Mouse (Mus musculus) kidney, postnatal 0 days (tissue): ENCODE data around the gene F930015N05Rik. TPM values are rescaled to one million over a fixed set of nuclear protein-coding genes. Genes with fewer than 3 reads are reported as not detected.

ENCODE experiments used
- ATAC-seq: fragments of 200-750 bp; cut with Nextera tagmentation; replicated peaks from 2 replicates; pipeline ENCODE4 v1.8.0; 2017; ENCODE audit warnings: low read depth, moderate number of reproducible peaks, moderate TSS enrichment, moderate library complexity; ENCODE audit not compliant: low FRiP score
- DNase-seq: peaks from one replicate; pipeline ENCODE4 v3.0.0-alpha.2; 2016; ENCODE audit warnings: low spot score
- H3K27ac ChIP-seq: fragments of 300-500 bp; sonication (generic); 2 replicates; pipeline ENCODE4 v1.5.1; 2014; ENCODE audit warnings: mild to moderate bottlenecking
- H3K27me3 ChIP-seq: fragments of 300-500 bp; sonication (generic); 2 replicates; pipeline ENCODE4 v1.6.1; 2014; ENCODE audit warnings: low read length, mixed read lengths; ENCODE audit not compliant: insufficient read depth
- H3K36me3 ChIP-seq: fragments of 300-500 bp; sonication (generic); 2 replicates; pipeline ENCODE4 v1.6.1; 2014; ENCODE audit warnings: low read length, mixed read lengths; ENCODE audit not compliant: insufficient read depth
- H3K4me1 ChIP-seq: fragments of 300-500 bp; sonication (generic); replicated peaks from 2 replicates; pipeline ENCODE4 v1.6.1; 2014; ENCODE audit warnings: antibody characterized with exemption, low read length, mixed read lengths; ENCODE audit not compliant: insufficient read depth
- H3K4me2 ChIP-seq: fragments of 300-500 bp; sonication (generic); 2 replicates; pipeline ENCODE4 v1.6.1; 2014; ENCODE audit warnings: mild to moderate bottlenecking, low read length, moderate library complexity, mixed read lengths
- H3K4me3 ChIP-seq: fragments of 300-500 bp; sonication (generic); replicated peaks from 2 replicates; pipeline ENCODE4 v1.5.1; 2014; ENCODE audit warnings: low read depth, low read length
- H3K9ac ChIP-seq: fragments of 300-500 bp; sonication (generic); 2 replicates; pipeline ENCODE4 v1.6.1; 2014; ENCODE audit warnings: low read depth, low read length
- H3K9me3 ChIP-seq: fragments of 300-500 bp; sonication (generic); replicated peaks from 2 replicates; pipeline ENCODE4 v1.6.1; 2016; ENCODE audit warnings: low read length, inconsistent platforms, mixed read lengths
- CTCF ChIP-seq: IDR thresholded peaks from 2 replicates; pipeline ENCODE4 v1.5.1; 2016; ENCODE audit warnings: antibody characterized with exemption, low read depth, mild to moderate bottlenecking, moderate library complexity
- WGBS: fragments of 180-500 bp; shearing (Covaris S2); extraction: QIAGEN DNeasy Blood & Tissue Kit; methylation state at CpG from one replicate; pipeline ENCODE4 v1.1.7; 2014; 5-methylcytosine and 5-hydroxymethylcytosine counted together
- polyA plus RNA-seq: library from polyadenylated mRNA; unstranded; fragments of >200 nt; fragmentation: Nextera tagmentation; extraction: Ambion mirVana; gene quantifications from 2 replicates; pipeline ENCODE4 v1.2.1, GENCODE M21; 2015

F930015N05Rik gene
- polyA plus RNA-seq, 1 experiment from 2014 or later = 0.50 TPM

DNA sequence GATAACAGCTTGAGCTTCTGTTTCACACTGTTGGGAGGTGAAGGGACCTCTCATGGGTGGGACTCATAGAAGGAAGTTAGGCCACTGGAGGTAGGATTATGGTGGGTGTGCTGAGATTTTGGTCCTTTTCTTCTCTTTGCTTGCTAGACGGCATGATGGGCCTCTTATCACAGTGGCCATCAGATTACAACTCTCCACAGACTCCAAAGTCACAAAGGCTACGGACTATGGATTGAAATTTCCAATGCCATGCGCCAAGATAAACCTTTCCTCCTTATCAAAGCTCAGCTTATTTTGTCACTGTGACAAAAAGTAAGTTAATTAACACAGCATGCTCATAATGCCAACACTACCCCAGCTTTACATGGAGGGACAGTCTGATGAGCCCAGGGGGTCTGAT, 38.8 kb downstream of the F930015N05Rik start:
- Histone ChIP-seq H3K4me2 (no peak overlapping the region), H3K4me1 (no peaks in the 10 kb centered on the region), H3K27me3 (no peaks in the 10 kb centered on the region), H3K27ac (no peak overlapping the region), H3K36me3 (no peaks in the 10 kb centered on the region), H3K4me3 (no peak overlapping the region), H3K9me3 (no peaks in the 10 kb centered on the region), H3K9ac (no peak overlapping the region)
- 79% methylated on average over 3 of the region's 3 CpGs for WGBS
- no peak for TF ChIP-seq CTCF
- ATAC-seq = no peak
- no peak for DNase-seq

DNA sequence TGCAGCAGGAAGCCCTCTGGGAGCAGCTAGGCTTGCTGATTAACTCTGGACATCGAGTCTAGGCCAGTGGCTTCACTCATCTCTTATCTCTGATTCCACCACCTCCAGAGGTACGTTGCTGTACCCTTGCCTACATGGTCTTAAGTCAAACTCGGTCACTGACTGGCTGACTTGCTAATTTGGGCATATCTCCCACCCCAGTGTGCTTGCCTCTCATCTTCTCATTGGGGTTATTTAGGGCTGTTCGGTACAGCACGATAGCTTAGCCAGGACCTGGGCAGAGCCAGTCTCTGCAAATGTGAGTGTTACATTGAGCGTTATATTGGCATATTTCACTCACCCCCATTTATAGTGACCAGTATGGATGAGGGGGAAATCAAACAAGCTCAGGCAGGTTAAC, 39.5 kb downstream of the F930015N05Rik start:
- H3K4me2 ChIP-seq = no peak overlapping the region
- no peaks in the 10 kb centered on the region for H3K9me3 ChIP-seq
- H3K9ac ChIP-seq = no peak overlapping the region
- no peaks in the 10 kb centered on the region for H3K4me1 ChIP-seq
- DNase-seq (no peak), ATAC-seq (no peak)
- no peak overlapping the region for H3K27ac ChIP-seq
- H3K36me3 ChIP-seq = no peaks in the 10 kb centered on the region
- WGBS = 57% methylated on average over 6 of the region's 6 CpGs
- H3K27me3 ChIP-seq = no peaks in the 10 kb centered on the region
- TF ChIP-seq CTCF = no peak
- H3K4me3 ChIP-seq = no peak overlapping the region

DNA sequence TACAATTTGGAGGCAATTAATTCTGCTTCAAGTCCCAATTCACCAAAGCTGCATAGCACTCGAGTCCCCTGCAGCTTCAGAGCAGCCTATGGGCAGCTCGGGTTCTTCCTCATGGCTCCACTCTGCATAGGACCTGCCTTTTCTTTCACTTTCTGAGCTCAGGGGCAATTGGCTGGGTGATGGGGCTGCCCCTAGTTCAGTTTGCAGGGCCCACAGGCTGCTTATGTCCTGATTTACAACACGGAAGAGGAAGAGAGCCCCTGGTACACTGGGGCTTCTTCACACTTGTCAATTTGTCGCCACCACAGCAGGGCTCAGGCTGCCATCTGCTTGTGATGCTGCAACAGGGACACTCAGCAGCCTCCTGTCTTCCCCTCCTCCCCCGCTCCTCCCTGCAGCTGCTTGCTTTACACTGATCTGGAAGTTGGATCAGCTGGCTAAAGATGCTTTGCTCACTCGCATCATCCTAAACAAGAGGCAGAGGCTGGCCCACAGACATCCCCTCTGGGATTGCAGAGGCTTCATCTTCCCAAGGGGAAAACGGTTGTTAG, 40.0 kb downstream of the F930015N05Rik start:
- Histone ChIP-seq H3K4me1 (no peaks in the 10 kb centered on the region), H3K36me3 (no peaks in the 10 kb centered on the region), H3K9ac (no peak overlapping the region), H3K9me3 (no peaks in the 10 kb centered on the region), H3K27ac (no peak overlapping the region), H3K27me3 (no peaks in the 10 kb centered on the region), H3K4me3 (no peak overlapping the region), H3K4me2 (peak overlapping the region; percentile 30)
- DNase-seq = peak; percentile 26
- no peak for ATAC-seq
- 12% methylated on average over 7 of the region's 7 CpGs for WGBS
- TF ChIP-seq CTCF = no peak

DNA sequence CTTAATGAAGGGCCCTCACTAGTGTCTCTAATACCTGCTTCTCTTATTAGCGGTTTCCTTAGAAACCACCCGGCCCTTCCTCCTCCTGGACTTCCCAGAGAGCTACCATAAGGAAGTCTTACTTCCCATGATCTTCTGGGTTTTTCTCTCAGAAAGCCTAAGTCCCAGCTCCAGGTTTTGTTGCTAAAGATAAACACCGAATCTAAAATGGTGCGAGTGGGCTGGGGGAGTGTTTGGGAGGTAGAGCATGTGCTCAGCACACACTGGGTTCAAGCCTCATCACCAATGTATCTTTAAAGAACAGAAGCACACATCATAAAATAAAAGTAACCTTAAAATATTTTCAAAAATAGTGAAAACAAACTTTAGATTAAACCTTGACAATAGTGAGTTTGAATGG, 50.1 kb downstream of the F930015N05Rik start:
- no peak overlapping the region for H3K9ac ChIP-seq
- no peak for TF ChIP-seq CTCF
- H3K4me3 ChIP-seq = no peak overlapping the region
- 88% methylated on average over 4 of the region's 4 CpGs for WGBS
- no peak overlapping the region for H3K27ac ChIP-seq
- H3K9me3 ChIP-seq = no peaks in the 10 kb centered on the region; the same call in 1 of the 2 replicates
- H3K36me3 ChIP-seq = no peaks in the 10 kb centered on the region
- no peak overlapping the region for H3K4me2 ChIP-seq
- H3K27me3 ChIP-seq = no peaks in the 10 kb centered on the region
- ATAC-seq (no peak), DNase-seq (no peak)
- H3K4me1 ChIP-seq = no peaks in the 10 kb centered on the region

Other genes with a start within 250 kb of the F930015N05Rik start
- 1.5 and 2.2 TPM in 2 replicates for gene Hs3st3a1, start 1.3 kb downstream of the F930015N05Rik start, polyA plus RNA-seq